Mouse (Mus musculus) midbrain, embryonic 11.5 days (tissue): ENCODE data around the gene Ubash3a. TPM values are rescaled to one million over a fixed set of nuclear protein-coding genes. Genes with fewer than 3 reads are reported as not detected.
A peak's percentile ranks its signal among the peaks of the same experiment; 100 is the strongest.

Source experiments
- ATAC-seq: fragments of 200-750 bp; cut with Nextera tagmentation; 2 replicates; pipeline ENCODE4 v1.8.0; 2017; ENCODE audit warnings: moderate TSS enrichment, moderate library complexity; ENCODE audit not compliant: low FRiP score
- DNase-seq: peaks from one replicate; pipeline ENCODE4 v3.0.0; 2015; ENCODE audit warnings: low spot score; ENCODE audit errors: missing footprints
- H3K27ac ChIP-seq: fragments of 300-500 bp; sonication (generic); 2 replicates; pipeline ENCODE4 v1.5.1; 2014; ENCODE audit warnings: low read depth, low read length
- H3K27me3 ChIP-seq: fragments of 300-500 bp; sonication (generic); 2 replicates; pipeline ENCODE4 v1.6.1; 2014; ENCODE audit warnings: mild to moderate bottlenecking, low read length, moderate library complexity, mixed read lengths; ENCODE audit not compliant: control insufficient read depth, insufficient read depth
- H3K36me3 ChIP-seq: fragments of 300-500 bp; sonication (generic); 2 replicates; pipeline ENCODE4 v1.6.1; 2014; ENCODE audit warnings: mild to moderate bottlenecking, low read length, moderate library complexity, mixed read lengths; ENCODE audit not compliant: control insufficient read depth, insufficient read depth
- H3K4me1 ChIP-seq: fragments of 300-500 bp; sonication (generic); 2 replicates; pipeline ENCODE4 v1.6.1; 2014; ENCODE audit warnings: low read length; ENCODE audit not compliant: control insufficient read depth, insufficient read depth
- H3K4me2 ChIP-seq: fragments of 300-500 bp; sonication (generic); 2 replicates; pipeline ENCODE4 v1.6.1; 2014; ENCODE audit warnings: mild to moderate bottlenecking, moderate library complexity
- H3K4me3 ChIP-seq: fragments of 300-500 bp; sonication (generic); 2 replicates; pipeline ENCODE4 v1.5.1; 2014; ENCODE audit warnings: low read depth, low read length
- H3K9ac ChIP-seq: fragments of 300-500 bp; sonication (generic); 2 replicates; pipeline ENCODE4 v1.6.1; 2014; ENCODE audit warnings: low read length
- H3K9me3 ChIP-seq: fragments of 300-500 bp; sonication (generic); 2 replicates; pipeline ENCODE4 v1.6.1; 2016; ENCODE audit warnings: low read length; ENCODE audit not compliant: control insufficient read depth
- WGBS: fragments of 180-500 bp; shearing (Covaris S2); extraction: QIAGEN DNeasy Blood & Tissue Kit; methylation state at CpG from one replicate; pipeline ENCODE4 v1.1.7; 2014; 5-methylcytosine and 5-hydroxymethylcytosine counted together
- polyA plus RNA-seq: library from polyadenylated mRNA; unstranded; fragments of >200 nt; fragmentation: Nextera tagmentation; extraction: Ambion mirVana; gene quantifications from 2 replicates; pipeline ENCODE4 v1.2.1, GENCODE M21; 2014

Ubash3a gene
- polyA plus RNA-seq, 1 experiment from 2014 or later = not detected

- Histone ChIP-seq H3K4me2 (no peak overlapping the region), H3K27me3 (no peaks in the 10 kb centered on the region), H3K36me3 (no peaks in the 10 kb centered on the region), H3K4me1 (peaks cover 5% of the 10 kb centered on the region), H3K4me3 (no peak overlapping the region), H3K27ac (no peak overlapping the region), H3K9ac (no peak overlapping the region), H3K9me3 (no peaks in the 10 kb centered on the region)
- no peak for DNase-seq
- 82% methylated on average over 3 of the region's 3 CpGs for WGBS
- ATAC-seq = no peak
These were observed 79.5 kb downstream of the Ubash3a start for GRCm38 (mm10) chr17:31287216-31287615.

GRCm38 (mm10) chr17:31288999-31289726, 81.5 kb downstream of the Ubash3a start:
- Histone ChIP-seq H3K4me2 (no peak overlapping the region), H3K9me3 (no peaks in the 10 kb centered on the region), H3K9ac (no peak overlapping the region), H3K4me1 (no peaks in the 10 kb centered on the region), H3K27ac (no peak overlapping the region), H3K27me3 (no peaks in the 10 kb centered on the region), H3K4me3 (no peak overlapping the region), H3K36me3 (no peaks in the 10 kb centered on the region)
- ATAC-seq (no peak), DNase-seq (no peak)
- 65% methylated on average over 7 of the region's 7 CpGs for WGBS

GRCm38 (mm10) chr17:31290311-31290710, 82.6 kb downstream of the Ubash3a start:
- ATAC-seq (no peak), DNase-seq (no peak)
- Histone ChIP-seq H3K27me3 (peaks cover 3% of the 10 kb centered on the region; the same call in 1 of the 2 replicates), H3K36me3 (no peaks in the 10 kb centered on the region), H3K9ac (no peak overlapping the region), H3K4me3 (no peak overlapping the region), H3K4me2 (no peak overlapping the region), H3K4me1 (no peaks in the 10 kb centered on the region; the same call in 1 of the 2 replicates), H3K9me3 (no peaks in the 10 kb centered on the region), H3K27ac (no peak overlapping the region)

- H3K4me1 ChIP-seq = peaks cover 4% of the 10 kb centered on the region
- peaks cover 8% of the 10 kb centered on the region for H3K27me3 ChIP-seq
- H3K9ac ChIP-seq = no peak overlapping the region
- H3K27ac ChIP-seq = no peak overlapping the region
- DNase-seq (peak; percentile 70), ATAC-seq (no peak)
- 85% methylated on average over 6 of the region's 6 CpGs for WGBS
- no peaks in the 10 kb centered on the region for H3K9me3 ChIP-seq
- H3K36me3 ChIP-seq = no peaks in the 10 kb centered on the region
- no peak overlapping the region for H3K4me2 ChIP-seq
- no peak overlapping the region for H3K4me3 ChIP-seq
These were observed 83.2 kb downstream of the Ubash3a start for GRCm38 (mm10) chr17:31290859-31291258.

- no peaks in the 10 kb centered on the region for H3K9me3 ChIP-seq
- peaks cover 10% of the 10 kb centered on the region for H3K4me1 ChIP-seq
- WGBS = 86% methylated on average over 15 of the region's 15 CpGs
- H3K4me2 ChIP-seq = no peak overlapping the region
- H3K36me3 ChIP-seq = no peaks in the 10 kb centered on the region
- peaks cover 20% of the 10 kb centered on the region for H3K27me3 ChIP-seq
- no peak for ATAC-seq
- no peak overlapping the region for H3K27ac ChIP-seq
- no peak overlapping the region for H3K9ac ChIP-seq
- no peak overlapping the region for H3K4me3 ChIP-seq
- DNase-seq = no peak
These were observed 86.9 kb downstream of the Ubash3a start for GRCm38 (mm10) chr17:31294363-31295214.

GRCm38 (mm10) chr17:31295215-31295891, 87.7 kb downstream of the Ubash3a start:
- DNase-seq (peak; percentile 92), ATAC-seq (no peak; the same call in 1 of the 2 replicates)
- Histone ChIP-seq H3K9me3 (no peaks in the 10 kb centered on the region), H3K4me1 (peaks cover 10% of the 10 kb centered on the region), H3K9ac (peak overlapping the region; percentile 77), H3K4me3 (peak overlapping the region; percentile 59), H3K27me3 (peaks cover 20% of the 10 kb centered on the region), H3K4me2 (peak overlapping the region; percentile 98), H3K36me3 (no peaks in the 10 kb centered on the region), H3K27ac (no peak overlapping the region)
- WGBS = 23% methylated on average over 25 of the region's 25 CpGs

- peak overlapping the region; percentile 59 for H3K4me3 ChIP-seq
- H3K27me3 ChIP-seq = peaks cover 20% of the 10 kb centered on the region
- DNase-seq (peak; percentile 98), ATAC-seq (peak; percentile 86)
- peaks cover 10% of the 10 kb centered on the region for H3K4me1 ChIP-seq
- peak overlapping the region; percentile 22; the same call in 1 of the 2 replicates for H3K27ac ChIP-seq
- H3K9ac ChIP-seq = peak overlapping the region; percentile 77
- no peaks in the 10 kb centered on the region for H3K9me3 ChIP-seq
- H3K36me3 ChIP-seq = no peaks in the 10 kb centered on the region
- under 1% methylated on average over 65 of the region's 68 CpGs for WGBS
- peak overlapping the region; percentile 98 for H3K4me2 ChIP-seq
These were observed 88.5 kb downstream of the Ubash3a start for GRCm38 (mm10) chr17:31295892-31296781.
